Mouse (Mus musculus) bone marrow macrophage, adult 2 months (primary cell): ENCODE results near the gene Sgtb. TPM values are rescaled to one million over a fixed set of nuclear protein-coding genes. Genes with fewer than 3 reads are reported as not detected.
A peak's percentile ranks its signal among the peaks of the same experiment; 100 is the strongest.

Experiments used
- H3K27ac ChIP-seq: 2 replicates; pipeline ENCODE4 v1.5.1; 2012; ENCODE audit warnings: low read depth, low read length; ENCODE audit not compliant: insufficient read depth
- H3K4me1 ChIP-seq: 2 replicates; pipeline ENCODE4 v1.6.1; 2012; ENCODE audit warnings: low read length; ENCODE audit not compliant: control insufficient read depth, insufficient read depth
- H3K4me3 ChIP-seq: 2 replicates; pipeline ENCODE4 v1.5.1; 2012; ENCODE audit warnings: mild to moderate bottlenecking, low read length, moderate library complexity; ENCODE audit not compliant: insufficient read depth
- CTCF ChIP-seq: IDR thresholded peaks from 2 replicates; pipeline ENCODE4 v1.5.1; 2012; ENCODE audit warnings: low read depth, mild to moderate bottlenecking, low read length, moderate library complexity
- POLR2A ChIP-seq: IDR thresholded peaks from 2 replicates; pipeline ENCODE4 v1.6.1; 2012; ENCODE audit warnings: mild to moderate bottlenecking, low read depth, low read length, borderline replicate concordance
- polyA plus RNA-seq: library from polyadenylated mRNA; stranded (reverse); fragments of >200 nt; gene quantifications from 2 replicates; pipeline ENCODE4 v1.2.4, GENCODE M21; 2012; ENCODE audit not compliant: missing spikeins, insufficient read depth, insufficient read length

Sgtb gene
- polyA plus RNA-seq, 1 experiment, result 2.0 TPM

- TF ChIP-seq CTCF (no peak), POLR2A (no peak)
- Histone ChIP-seq H3K4me1 (peaks cover 4% of the 10 kb centered on the region; the same call in 1 of the 2 replicates), H3K27ac (peak within 1 kb of the TSS; percentile 82), H3K4me3 (peak within 1 kb of the TSS; percentile 99)
These were observed 68.5 kb downstream of the Sgtb start, which contains the start of gene Trappc13 for GRCm38 (mm10) chr13:104177796-104178649. Gene Trappc13, minus strand, starts transcription at chr13:104178469.

- Histone ChIP-seq H3K27ac (peak within 1 kb of the TSS; percentile 82), H3K4me3 (peak within 1 kb of the TSS; percentile 99), H3K4me1 (peaks cover 4% of the 10 kb centered on the region; the same call in 1 of the 2 replicates)
- TF ChIP-seq POLR2A (peak; percentile 75; the same call in 1 of the 2 replicates), CTCF (no peak)
These were observed 69.1 kb downstream of the Sgtb start, which contains the start of gene Trim23 for GRCm38 (mm10) chr13:104178650-104179121. Gene Trim23, plus strand, starts transcription at chr13:104178797.

- H3K4me1 ChIP-seq, result peaks cover 4% of the 10 kb centered on the region; the same call in 1 of the 2 replicates
- H3K27ac ChIP-seq, result no peak overlapping the region
- H3K4me3 ChIP-seq, result peak overlapping the region; percentile 99
- no peak for TF ChIP-seq CTCF
- TF ChIP-seq POLR2A, result no peak
These were observed 69.8 kb downstream of the Sgtb start for GRCm38 (mm10) chr13:104179176-104179888.

- Histone ChIP-seq H3K27ac (no peak overlapping the region), H3K4me1 (no peaks in the 10 kb centered on the region; the same call in 1 of the 2 replicates), H3K4me3 (no peak overlapping the region)
- TF ChIP-seq CTCF, result no peak
- no peak for TF ChIP-seq POLR2A
These were observed 77.8 kb downstream of the Sgtb start for GRCm38 (mm10) chr13:104187357-104187756.

Other genes starting within 250 kb of the Sgtb start
- gene Erbin, start 189.2 kb upstream of the Sgtb start, polyA plus RNA-seq, result 77.5 and 87.0 TPM in 2 replicates
- 18.7 and 26.0 TPM in 2 replicates for gene Nln, start 127 bp upstream of the Sgtb start, polyA plus RNA-seq
- 28.1 and 33.0 TPM in 2 replicates for gene Trappc13, start 68.7 kb downstream of the Sgtb start, polyA plus RNA-seq
- 10.9 and 12.3 TPM in 2 replicates for gene Trim23, start 69.1 kb downstream of the Sgtb start, polyA plus RNA-seq
- gene Cenpk, start 118.9 kb downstream of the Sgtb start, polyA plus RNA-seq, result 9.6 and 9.8 TPM in 2 replicates
- 18.1 and 19.9 TPM in 2 replicates for gene Ppwd1, start 119.1 kb downstream of the Sgtb start, polyA plus RNA-seq
- gene Adamts6, start 178.1 kb downstream of the Sgtb start, polyA plus RNA-seq, result 0.74 and 1.1 TPM in 2 replicates